Mouse (Mus musculus): ENCODE results near the gene Zfp781. TPM values are rescaled to one million over a fixed set of nuclear protein-coding genes. Genes with fewer than 3 reads are reported as not detected.
"Not testable (repeated sequence)": the region's sequence is repeated elsewhere in the genome, so short reads cannot be mapped to it uniquely, and the experiment has no call there.

Gene Zfp781
- 2.5 and 3.9 TPM in 2 replicates for polyA plus RNA-seq (2016; fragmentation: Nextera tagmentation; extraction: Ambion mirVana)

DNA sequence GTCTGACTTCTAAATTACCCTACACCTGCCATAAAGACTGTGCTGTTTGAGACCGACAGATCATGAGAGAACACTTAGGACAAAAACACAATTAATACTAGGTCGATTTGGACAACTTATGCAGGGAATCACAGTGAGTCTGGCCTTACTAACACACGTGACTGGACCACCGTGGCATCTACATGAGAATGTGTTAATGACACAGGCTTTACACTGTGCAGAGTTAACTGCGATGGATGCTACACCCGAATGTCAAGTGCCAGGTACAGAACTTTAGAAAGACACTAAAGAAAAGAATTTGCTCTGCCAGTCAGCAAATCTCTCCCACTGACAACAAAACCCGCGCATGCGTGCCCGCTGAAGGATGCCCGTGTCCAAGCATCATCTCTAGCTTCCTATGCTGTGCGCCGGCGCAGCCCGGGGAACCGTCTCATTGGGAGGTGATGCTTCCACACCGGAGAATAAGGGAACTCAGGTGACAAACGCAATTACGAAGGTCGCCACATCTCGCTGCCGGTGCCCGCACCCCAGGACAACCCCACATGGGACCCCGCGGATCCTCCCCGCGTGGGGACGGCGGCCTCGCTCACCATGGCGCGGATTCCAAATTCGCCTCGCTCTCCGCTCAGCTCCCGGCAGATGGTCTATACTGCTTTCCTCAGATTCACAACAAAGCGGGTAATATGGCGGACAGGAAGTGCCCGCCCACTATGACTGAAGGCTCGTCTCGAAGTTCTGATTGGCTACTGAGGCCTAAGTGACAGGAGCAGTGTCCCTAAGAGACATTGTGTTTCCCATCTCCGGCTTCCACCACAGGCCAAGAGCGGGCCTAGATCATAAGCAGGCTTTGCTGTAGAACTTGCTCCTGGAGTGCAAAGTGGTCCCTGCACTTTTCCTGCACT lies at the start of gene Zfp781:
TSS of gene Zfp781 (minus strand) at position 639 of the 902 bp plus-strand sequence.
- not testable (repeated sequence) for H3K36me3 ChIP-seq; H3K27me3 ChIP-seq (ENCODE audit: low read depth, poor library complexity, severe bottlenecking); H3K4me3 ChIP-seq; DNase-seq (ENCODE audit: low spot score); H3K4me1 ChIP-seq; H3K9me3 ChIP-seq (replicated peaks); H3K27ac ChIP-seq (replicated peaks)
- no CpG with 5 or more reads among the region's 43 CpGs for WGBS

DNA sequence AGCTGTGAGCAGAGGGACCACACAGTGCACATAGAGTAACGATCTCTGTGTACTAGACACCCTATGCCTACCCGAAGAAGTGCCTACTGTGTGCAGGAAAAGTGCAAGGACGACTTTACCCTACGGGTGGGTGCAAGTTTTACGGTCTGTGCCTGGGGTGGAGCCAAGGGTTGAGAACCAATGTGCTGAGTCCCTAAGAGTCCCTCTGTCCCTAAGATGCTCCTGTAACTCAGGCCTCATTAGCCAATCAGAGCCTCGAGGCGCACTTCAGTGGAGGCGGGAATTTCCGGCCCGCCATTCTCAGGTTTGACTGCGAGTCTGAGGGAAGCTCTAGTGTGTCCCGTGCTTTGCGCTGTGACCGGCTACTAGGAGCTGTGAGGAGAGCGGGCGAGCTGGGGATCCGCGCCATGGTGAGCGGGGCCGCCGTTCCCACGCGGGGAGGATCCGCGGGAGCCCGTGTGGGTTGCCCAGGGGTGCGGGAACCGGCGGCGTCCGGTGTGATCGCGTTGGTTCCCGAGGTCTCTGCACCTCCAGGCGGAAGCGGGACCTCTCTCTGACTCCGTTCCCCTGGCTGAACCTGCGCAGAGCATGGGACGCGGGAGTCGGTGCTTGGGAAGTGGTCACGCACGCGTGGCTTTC lies 48.2 kb upstream of the Zfp781 start:
- no CpG with 5 or more reads among the region's 44 CpGs for WGBS
- H3K27me3 ChIP-seq (ENCODE audit: low read depth, poor library complexity, severe bottlenecking); DNase-seq (ENCODE audit: low spot score); H3K4me3 ChIP-seq; H3K9me3 ChIP-seq (replicated peaks); H3K4me1 ChIP-seq; H3K27ac ChIP-seq (replicated peaks); H3K36me3 ChIP-seq: not testable (repeated sequence)

DNA sequence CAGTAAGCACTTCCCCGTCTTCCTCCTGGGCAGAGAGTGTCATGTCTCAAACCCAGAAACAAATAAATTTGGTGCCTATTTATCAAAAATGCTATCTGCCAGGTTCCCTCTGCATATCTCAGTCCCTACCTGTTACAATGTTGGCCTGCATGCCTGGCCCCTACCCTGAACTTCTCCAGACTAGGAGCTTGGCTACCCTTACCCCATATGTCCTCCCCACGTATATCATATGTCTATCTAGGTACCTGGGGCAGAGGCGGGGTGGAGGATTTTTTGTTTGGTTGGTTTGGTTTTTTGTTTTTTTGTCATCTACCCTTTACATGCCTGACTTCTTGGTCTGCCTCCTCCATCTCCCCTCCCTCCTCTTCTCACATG lies 451 bp upstream of the Zfp781 start:
- H3K4me1 ChIP-seq; H3K36me3 ChIP-seq; H3K9me3 ChIP-seq (replicated peaks); DNase-seq (ENCODE audit: low spot score); H3K4me3 ChIP-seq; H3K27ac ChIP-seq (replicated peaks); H3K27me3 ChIP-seq (ENCODE audit: low read depth, poor library complexity, severe bottlenecking): not testable (repeated sequence)
- WGBS: no CpG with 5 or more reads among the region's 3 CpGs

DNA sequence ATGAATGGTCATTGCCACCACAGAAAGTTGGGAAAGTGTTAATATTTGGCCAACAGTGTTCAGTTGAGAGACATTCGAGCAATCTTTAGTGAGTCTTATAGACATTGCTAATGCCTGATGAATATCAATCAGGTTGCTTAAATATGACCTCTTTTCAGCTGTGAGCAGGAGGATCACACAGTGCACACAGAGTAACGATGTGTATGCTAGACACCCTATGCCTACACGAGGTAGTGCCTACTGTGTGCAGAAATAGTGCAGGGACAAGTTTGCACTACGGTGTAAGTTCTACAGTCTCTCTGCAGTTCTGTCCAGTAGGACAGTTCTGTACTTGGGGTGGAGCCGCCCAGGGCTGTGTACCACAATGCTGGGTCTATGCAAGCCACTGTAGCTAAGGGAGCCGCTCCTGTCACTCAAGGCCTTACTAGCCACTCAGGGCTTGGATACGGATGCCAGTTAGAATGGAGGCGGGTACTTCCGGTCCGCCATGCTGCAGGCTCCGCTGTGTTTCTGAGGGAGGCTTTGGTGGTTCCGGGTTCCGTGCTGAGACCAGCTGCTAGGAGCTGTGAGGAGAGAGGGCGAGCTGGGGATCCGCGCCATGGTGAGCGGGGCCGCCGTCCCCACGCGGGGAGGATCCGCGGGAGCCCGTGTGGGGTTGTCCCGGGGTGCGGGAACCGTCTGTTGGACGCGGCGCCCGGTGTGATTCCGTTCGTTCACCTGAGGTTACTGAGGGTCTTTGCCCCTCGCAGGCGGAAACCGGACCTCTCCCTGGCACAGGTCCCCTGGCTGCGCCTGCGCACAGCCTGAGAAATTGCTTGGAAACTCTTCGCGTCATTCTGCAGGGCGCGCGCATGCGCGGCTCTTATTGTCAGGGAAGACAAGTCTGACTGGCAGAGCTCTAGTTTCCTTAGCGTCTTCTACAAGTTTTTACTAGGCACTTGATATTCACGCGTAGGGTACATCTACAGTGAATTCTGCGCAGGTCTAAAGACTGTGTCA lies 66.6 kb downstream of the Zfp781 start, which contains the start of gene Gm32687:
TSS of gene Gm32687 (plus strand) at position 526 of the 999 bp plus-strand sequence.
- H3K4me1 ChIP-seq; H3K27me3 ChIP-seq (ENCODE audit: low read depth, poor library complexity, severe bottlenecking); H3K27ac ChIP-seq (replicated peaks); H3K36me3 ChIP-seq; DNase-seq (ENCODE audit: low spot score); H3K9me3 ChIP-seq (replicated peaks): not testable (repeated sequence)
- 26% methylated on average over 5 of the region's 49 CpGs for WGBS
- peak within 1 kb of the TSS; percentile 35; the same call in 1 of the 2 replicates for H3K4me3 ChIP-seq

Other genes starting within 250 kb of the Zfp781 start
- gene Zfp433, start 225.7 kb downstream of the Zfp781 start, polyA plus RNA-seq (2016; fragmentation: Nextera tagmentation; extraction: Ambion mirVana): 18.8 and 19.0 TPM in 2 replicates
- gene Gm3055, start 159.3 kb downstream of the Zfp781 start, polyA plus RNA-seq (2016; fragmentation: Nextera tagmentation; extraction: Ambion mirVana): 13.2 and 15.5 TPM in 2 replicates
- gene Gm4767, start 118.3 kb downstream of the Zfp781 start, polyA plus RNA-seq (2016; fragmentation: Nextera tagmentation; extraction: Ambion mirVana): 2.1 and 3.3 TPM in 2 replicates
- 10.7 and 11.6 TPM in 2 replicates for gene Gm32687, start 66.5 kb downstream of the Zfp781 start, polyA plus RNA-seq (2016; fragmentation: Nextera tagmentation; extraction: Ambion mirVana)
- 17.0 and 18.2 TPM in 2 replicates for gene Zfp873, start 117.6 kb upstream of the Zfp781 start, polyA plus RNA-seq (2016; fragmentation: Nextera tagmentation; extraction: Ambion mirVana)
- gene BC024063, start 152.9 kb upstream of the Zfp781 start, polyA plus RNA-seq (2016; fragmentation: Nextera tagmentation; extraction: Ambion mirVana): 5.2 and 6.9 TPM in 2 replicates
- 4.9 and 6.2 TPM in 2 replicates for gene AU041133, start 197.5 kb upstream of the Zfp781 start, polyA plus RNA-seq (2016; fragmentation: Nextera tagmentation; extraction: Ambion mirVana)

All from midbrain, embryonic 10.5 days (tissue).